Mouse (Mus musculus): ENCODE measurements around the gene Gm9936. TPM values are rescaled to one million over a fixed set of nuclear protein-coding genes. Genes with fewer than 3 reads are reported as not detected.
"Not testable (repeated sequence)": the region's sequence is repeated elsewhere in the genome, so short reads cannot be mapped to it uniquely, and the experiment has no call there.

Gm9936 gene
- polyA plus RNA-seq, 1 experiment from 2014 or later, result 0.31 TPM

DNA sequence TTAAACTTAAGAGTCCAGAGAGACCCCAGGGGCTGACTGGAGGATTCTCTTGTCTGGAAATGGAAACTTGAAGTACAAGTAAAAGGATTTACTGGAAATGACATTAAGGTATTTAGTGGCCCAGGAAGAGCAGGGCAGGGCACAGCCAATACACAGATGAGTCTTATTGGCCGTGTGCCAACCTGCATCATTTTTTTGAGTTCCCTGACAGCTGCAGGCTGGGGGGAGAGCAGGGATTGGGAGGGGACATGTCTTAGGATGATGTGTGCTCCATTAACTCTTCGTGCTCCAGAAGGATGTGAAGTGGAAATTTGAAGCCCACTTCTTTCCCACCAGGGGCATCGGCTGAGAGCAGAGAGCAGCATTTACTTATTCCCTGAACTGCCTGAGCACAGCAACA lies 16.3 kb downstream of the Gm9936 start:
- not testable (repeated sequence) for H3K9ac ChIP-seq (replicated peaks); H3K27ac ChIP-seq; H3K4me2 ChIP-seq; H3K4me3 ChIP-seq (replicated peaks); H3K9me3 ChIP-seq; H3K36me3 ChIP-seq; H3K27me3 ChIP-seq; ATAC-seq (ENCODE audit: insufficient number of reproducible peaks, insufficient read depth, low FRiP score, low TSS enrichment, low read depth)
- peaks cover 16% of the 10 kb centered on the region for H3K4me1 ChIP-seq (replicated peaks)
- 49% methylated on average over 3 of the region's 3 CpGs for WGBS

DNA sequence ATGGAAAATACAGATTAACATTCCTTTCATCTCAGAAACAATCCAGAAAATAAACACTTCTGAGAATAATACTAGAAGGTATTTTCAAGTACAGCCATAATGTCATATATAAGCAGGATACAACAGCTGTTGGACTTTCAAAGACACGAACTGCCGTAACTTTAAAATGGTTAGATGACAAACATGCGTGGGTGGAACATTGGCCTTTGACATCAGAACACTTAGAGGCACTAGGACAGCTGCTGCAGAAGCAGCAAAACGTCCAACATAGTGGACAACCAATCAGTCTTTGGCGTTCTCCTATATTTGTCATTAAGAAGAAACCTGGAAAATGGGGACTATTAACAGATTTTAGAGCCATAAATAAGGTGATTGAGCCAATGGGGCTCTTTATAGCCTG lies 18.0 kb downstream of the Gm9936 start:
- not testable (repeated sequence) for H3K4me2 ChIP-seq; H3K9me3 ChIP-seq; H3K9ac ChIP-seq (replicated peaks); H3K27ac ChIP-seq; H3K27me3 ChIP-seq; H3K36me3 ChIP-seq; H3K4me3 ChIP-seq (replicated peaks); ATAC-seq (ENCODE audit: insufficient number of reproducible peaks, insufficient read depth, low FRiP score, low TSS enrichment, low read depth)
- WGBS, result 46% methylated on average over 5 of the region's 5 CpGs
- H3K4me1 ChIP-seq (replicated peaks), result peaks cover 16% of the 10 kb centered on the region

DNA sequence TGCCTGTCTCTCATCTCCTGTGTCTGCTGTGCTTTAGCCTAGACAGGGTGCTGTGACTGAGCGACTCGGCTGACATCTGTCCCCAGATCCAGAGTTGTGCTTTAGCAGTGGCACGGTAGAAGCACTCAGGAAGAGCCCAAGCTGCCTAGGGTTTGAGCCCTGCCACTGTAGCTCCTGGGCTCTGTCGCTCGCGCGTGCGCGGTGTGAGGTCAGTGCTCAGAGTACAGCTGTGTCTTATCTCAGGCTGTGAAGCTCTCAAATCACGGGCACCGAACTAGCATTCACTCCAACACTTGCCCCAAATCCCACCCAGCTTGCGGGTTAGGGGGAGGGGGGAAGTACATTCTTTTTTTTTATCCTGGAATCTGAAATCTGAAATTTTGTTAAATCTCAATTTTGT lies 21.6 kb downstream of the Gm9936 start:
- H3K27me3 ChIP-seq, result no peaks in the 10 kb centered on the region
- no peaks in the 10 kb centered on the region for H3K9me3 ChIP-seq
- no peak overlapping the region for H3K4me2 ChIP-seq
- ATAC-seq (ENCODE audit: insufficient number of reproducible peaks, insufficient read depth, low FRiP score, low TSS enrichment, low read depth), result no peak
- no peak overlapping the region for H3K27ac ChIP-seq
- H3K36me3 ChIP-seq, result no peaks in the 10 kb centered on the region
- whole genome bisulfite sequencing, result 61% methylated on average over 12 of the region's 12 CpGs
- H3K4me3 ChIP-seq (replicated peaks), result no peak overlapping the region
- 0 out of 2 replicates have a peak, but pooled peaks cover 2% of the 10 kb centered on the region for H3K4me1 ChIP-seq (replicated peaks)
- no peak overlapping the region for H3K9ac ChIP-seq (replicated peaks)

GRCm38 (mm10) chr5:114829740-114830139 lies 28.7 kb downstream of the Gm9936 start:
- ATAC-seq (ENCODE audit: insufficient number of reproducible peaks, insufficient read depth, low FRiP score, low TSS enrichment, low read depth), result no peak
- Histone ChIP-seq H3K27ac (no peak overlapping the region), H3K27me3 (no peaks in the 10 kb centered on the region), H3K9ac (replicated peaks) (no peak overlapping the region), H3K4me2 (no peak overlapping the region), H3K9me3 (no peaks in the 10 kb centered on the region), H3K36me3 (no peaks in the 10 kb centered on the region), H3K4me1 (replicated peaks) (0 out of 2 replicates have a peak, but pooled peaks cover 4% of the 10 kb centered on the region), H3K4me3 (replicated peaks) (no peak overlapping the region)
- 66% methylated on average over 3 of the region's 3 CpGs for WGBS

GRCm38 (mm10) chr5:114827427-114827826 lies 31.1 kb downstream of the Gm9936 start:
- Histone ChIP-seq H3K36me3 (peaks cover under 1% of the 10 kb centered on the region; the same call in 1 of the 2 replicates), H3K4me2 (no peak overlapping the region), H3K27me3 (no peaks in the 10 kb centered on the region), H3K4me1 (replicated peaks) (0 out of 2 replicates have a peak, but pooled peaks cover 4% of the 10 kb centered on the region), H3K27ac (no peak overlapping the region), H3K4me3 (replicated peaks) (no peak overlapping the region), H3K9me3 (no peaks in the 10 kb centered on the region), H3K9ac (replicated peaks) (no peak overlapping the region)
- WGBS, result 94% methylated on average over 12 of the region's 12 CpGs
- no peak for ATAC-seq (ENCODE audit: insufficient number of reproducible peaks, insufficient read depth, low FRiP score, low TSS enrichment, low read depth)

GRCm38 (mm10) chr5:114825978-114826691 lies 32.3 kb downstream of the Gm9936 start:
- H3K9ac ChIP-seq (replicated peaks), result peak overlapping the region; percentile 9; the same call in 1 of the 2 replicates
- peaks cover 13% of the 10 kb centered on the region for H3K36me3 ChIP-seq
- H3K27me3 ChIP-seq, result no peaks in the 10 kb centered on the region
- H3K27ac ChIP-seq, result peak overlapping the region; percentile 59
- peak overlapping the region; percentile 65 for H3K4me2 ChIP-seq
- peak overlapping the region; percentile 39 for H3K4me3 ChIP-seq (replicated peaks)
- peak; percentile 70; the same call in 1 of the 2 replicates for ATAC-seq (ENCODE audit: insufficient number of reproducible peaks, insufficient read depth, low FRiP score, low TSS enrichment, low read depth)
- WGBS, result 11% methylated on average over 27 of the region's 27 CpGs
- peaks cover 6% of the 10 kb centered on the region; the same call in 1 of the 2 replicates for H3K9me3 ChIP-seq
- H3K4me1 ChIP-seq (replicated peaks), result 0 out of 2 replicates have a peak, but pooled peaks cover 4% of the 10 kb centered on the region

- Histone ChIP-seq H3K9ac (replicated peaks) (no peak overlapping the region), H3K4me3 (replicated peaks) (no peak overlapping the region), H3K9me3 (peaks cover 6% of the 10 kb centered on the region; the same call in 1 of the 2 replicates), H3K27ac (no peak overlapping the region), H3K27me3 (no peaks in the 10 kb centered on the region), H3K4me1 (replicated peaks) (0 out of 2 replicates have a peak, but pooled peaks cover 4% of the 10 kb centered on the region), H3K36me3 (peaks cover 20% of the 10 kb centered on the region), H3K4me2 (0 out of 2 replicates have a peak overlapping the region, but pooled peaks have one; percentile 60)
- ATAC-seq (ENCODE audit: insufficient number of reproducible peaks, insufficient read depth, low FRiP score, low TSS enrichment, low read depth), result no peak
- WGBS, result 24% methylated on average over 9 of the region's 9 CpGs
Measured at GRCm38 (mm10) chr5:114824197-114824596, 34.3 kb downstream of the Gm9936 start.

DNA sequence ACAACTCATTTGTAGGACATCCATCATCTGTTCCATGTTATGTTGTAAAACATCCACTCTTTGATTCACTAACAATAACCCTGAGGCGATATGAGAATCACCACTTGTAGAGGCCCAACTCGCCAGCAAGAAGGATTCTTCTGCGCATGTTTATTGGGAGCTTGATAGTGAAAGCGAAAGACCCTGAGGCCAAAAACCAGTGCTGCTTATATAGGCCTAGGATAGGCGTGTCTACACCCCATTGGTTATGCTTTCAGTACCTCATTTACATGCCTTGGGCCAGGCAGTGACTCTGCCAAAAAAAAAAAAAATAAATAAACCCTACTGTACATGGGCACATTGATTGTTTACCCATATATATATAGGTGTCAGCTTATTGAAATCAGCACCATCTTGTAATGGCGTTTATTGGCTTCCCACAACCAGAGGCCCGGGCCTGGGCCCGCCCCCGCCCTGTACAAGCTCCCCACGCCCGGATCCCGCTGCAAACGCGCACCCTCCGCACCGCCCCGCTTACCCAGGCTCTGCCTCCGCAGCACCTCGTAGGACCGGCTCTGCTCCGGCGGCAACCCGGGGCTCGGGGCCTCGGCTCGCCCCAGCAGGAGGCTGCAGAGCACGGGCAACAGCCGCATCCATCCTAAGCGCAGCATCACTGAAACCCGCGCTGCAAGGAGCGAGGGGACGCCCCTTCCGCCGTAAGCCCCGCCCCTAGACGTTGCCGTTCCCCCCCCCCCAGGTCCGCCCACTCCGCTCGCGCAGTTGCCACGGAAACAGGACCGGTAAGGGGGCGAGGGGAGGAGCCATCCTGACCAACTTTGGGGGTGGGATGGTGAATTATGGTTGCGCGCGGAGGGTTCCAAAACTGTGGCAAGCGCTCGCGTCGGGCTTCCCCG lies 35.4 kb downstream of the Gm9936 start, which contains the start of gene 1500011B03Rik:
TSS of gene 1500011B03Rik (minus strand) at position 673 of the 893 bp plus-strand sequence.
- peak within 1 kb of the TSS; percentile 84 for H3K4me3 ChIP-seq (replicated peaks)
- peak within 1 kb of the TSS; percentile 60 for H3K4me2 ChIP-seq
- 0 out of 2 replicates have a peak, but pooled peaks cover 4% of the 10 kb centered on the region for H3K4me1 ChIP-seq (replicated peaks)
- H3K27me3 ChIP-seq, result no peaks in the 10 kb centered on the region
- peaks cover 6% of the 10 kb centered on the region; the same call in 1 of the 2 replicates for H3K9me3 ChIP-seq
- peaks cover 20% of the 10 kb centered on the region for H3K36me3 ChIP-seq
- peak within 1 kb of the TSS; percentile 85 for H3K27ac ChIP-seq
- 8% methylated on average over 53 of the region's 53 CpGs for WGBS
- H3K9ac ChIP-seq (replicated peaks), result peak within 1 kb of the TSS; percentile 84
- peak; percentile 88 for ATAC-seq (ENCODE audit: insufficient number of reproducible peaks, insufficient read depth, low FRiP score, low TSS enrichment, low read depth)

GRCm38 (mm10) chr5:114818124-114818523 lies 40.4 kb downstream of the Gm9936 start:
- WGBS, result 80% methylated on average over 11 of the region's 11 CpGs
- Histone ChIP-seq H3K27me3 (no peaks in the 10 kb centered on the region), H3K27ac (no peak overlapping the region)

GRCm38 (mm10) chr5:114816599-114816998 lies 41.9 kb downstream of the Gm9936 start:
- peaks cover 9% of the 10 kb centered on the region; the same call in 1 of the 2 replicates for H3K9me3 ChIP-seq
- peaks cover 10% of the 10 kb centered on the region; the same call in 1 of the 2 replicates for H3K4me1 ChIP-seq (replicated peaks)
- no peaks in the 10 kb centered on the region for H3K27me3 ChIP-seq
- no peak overlapping the region for H3K4me2 ChIP-seq
- H3K4me3 ChIP-seq (replicated peaks), result no peak overlapping the region
- no peak overlapping the region for H3K27ac ChIP-seq
- no peak overlapping the region for H3K9ac ChIP-seq (replicated peaks)
- no peak for ATAC-seq (ENCODE audit: insufficient number of reproducible peaks, insufficient read depth, low FRiP score, low TSS enrichment, low read depth)
- WGBS, result 63% methylated on average over 6 of the region's 6 CpGs
- H3K36me3 ChIP-seq, result peaks cover 22% of the 10 kb centered on the region

More at GRCm38 (mm10) chr5:114818124-114818523, 40.4 kb downstream of the Gm9936 start:
- Histone ChIP-seq H3K4me2 (no peak overlapping the region), H3K9me3 (peaks cover 11% of the 10 kb centered on the region; the same call in 1 of the 2 replicates), H3K9ac (replicated peaks) (no peak overlapping the region), H3K4me1 (replicated peaks) (no peaks in the 10 kb centered on the region), H3K4me3 (replicated peaks) (no peak overlapping the region), H3K36me3 (peaks cover 30% of the 10 kb centered on the region)
- no peak for ATAC-seq (ENCODE audit: insufficient number of reproducible peaks, insufficient read depth, low FRiP score, low TSS enrichment, low read depth)
